Mouse (Mus musculus) liver, embryonic 14.5 days (tissue): ENCODE data around the gene Blnk.
A peak's percentile ranks its signal among the peaks of the same experiment; 100 is the strongest.

Experiments
- CTCF ChIP-seq: IDR thresholded peaks from 2 replicates; pipeline ENCODE4 v1.5.1; 2016; ENCODE audit warnings: antibody characterized with exemption, low read depth, control low read depth
- EP300 ChIP-seq: IDR thresholded peaks from 2 replicates; pipeline ENCODE4 v1.6.1; 2016; ENCODE audit warnings: antibody characterized with exemption, low read depth

GRCm38 (mm10) chr19:40962988-40963387 is 31.3 kb downstream of the Blnk start:
- TF ChIP-seq CTCF (peak; percentile 94), EP300 (no peak)
